Mouse (Mus musculus) MEL (cell line): ENCODE results near the gene Gm49396.

Experiments used
- POLR2A ChIP-seq, 2 experiments: IDR thresholded peaks; 2 replicates each; pipeline ENCODE4 v1.6.1; 2011 to 2012; ENCODE audit warnings: low read length in 2 of 2, mild to moderate bottlenecking in 2 of 2, control low read depth in 1 of 2, improper control_type of control experiment in 1 of 2, low read depth in 1 of 2, moderate library complexity in 1 of 2; ENCODE audit not compliant: control insufficient read depth in 1 of 2, insufficient read depth in 1 of 2, poor library complexity in 1 of 2
- SMC3 ChIP-seq: IDR thresholded peaks from 2 replicates; pipeline ENCODE4 v1.6.1; 2011; ENCODE audit warnings: low read depth, low read length, improper control_type of control experiment

DNA sequence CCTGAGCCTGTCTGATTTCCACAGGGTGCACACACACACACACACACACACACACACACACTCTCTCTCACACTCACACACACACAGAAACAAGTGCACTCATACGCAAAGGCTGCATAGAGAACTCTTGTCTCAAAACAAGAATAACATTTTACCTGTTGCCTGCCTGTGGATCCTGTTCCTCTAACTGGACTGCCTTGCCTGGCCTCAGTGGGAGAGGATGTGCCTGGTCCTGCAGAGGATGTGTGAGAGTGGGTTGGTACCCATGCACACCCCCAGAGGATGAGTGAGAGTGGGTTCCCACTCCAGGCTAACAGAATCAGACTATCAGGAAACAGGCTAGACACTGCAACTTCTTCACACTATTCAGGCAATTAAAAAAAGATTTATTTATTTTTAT, 12.5 kb upstream of the Gm49396 start:
- TF ChIP-seq POLR2A (IDR thresholded peaks at IDR 0.05; ENCODE audit: control insufficient read depth in 1 of 2, insufficient read depth in 1 of 2, low read depth in 1 of 2, low read length in 2 of 2, poor library complexity in 1 of 2) (no peak), SMC3 (no peak)
